24 mouse cellular contexts compared by ENCODE assay signal in the genomic region with DNA sequence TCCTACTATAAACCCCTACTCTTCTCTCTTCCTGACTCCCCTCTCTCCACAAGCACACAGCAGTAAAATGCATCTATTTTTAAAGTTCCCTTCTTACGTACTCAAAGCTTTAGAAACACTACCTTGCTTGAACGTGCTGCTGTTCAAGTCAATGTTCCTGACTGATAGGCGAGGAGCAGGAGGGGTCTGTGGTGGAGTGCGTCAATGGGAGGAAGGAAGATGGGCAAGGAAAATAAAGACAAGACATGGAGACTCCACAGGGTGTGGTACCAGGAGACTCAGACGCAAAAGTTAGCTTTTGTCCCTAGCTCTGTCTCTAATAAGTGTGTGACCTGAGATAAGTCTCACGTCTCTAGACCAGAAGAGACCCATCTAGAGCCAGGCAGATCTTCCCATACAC.
A peak's percentile ranks its signal among the peaks of the same experiment; 100 is the strongest.
DNase-seq lines count a peak whose midpoint lies in the region; ATAC-seq lines count a peak whose summit lies in the region.
"Had no signal": no experiment of that assay in that cellular context is flagged by ENCODE, and none has a peak within 500 bp of the region (broad histone marks: within the 10 kb centered on the region; RNA-seq: fewer than 3 reads in every experiment).

No protein-coding gene starts in this region.

- no peak for ATAC-seq in neural tube, embryonic 15.5 days (ENCODE audit: low FRiP score)
- ATAC-seq: activated CD4-positive, CD25-positive, alpha-beta regulatory T cell, adult 4 months; CD4-positive, CD25-positive, alpha-beta regulatory T cell, adult 4 months; forebrain, embryonic 13.5 days; forebrain, embryonic 15.5 days; Patski had no signal

- H3K9me3 ChIP-seq in neural tube, embryonic 15.5 days (replicated peaks): no peaks in the 10 kb centered on the region
- H3K9me3 ChIP-seq: embryonic facial prominence, embryonic 10.5 days; embryonic facial prominence, embryonic 12.5 days; forebrain, embryonic 13.5 days; forebrain, embryonic 15.5 days had no signal

- H3K9ac ChIP-seq in neural tube, embryonic 15.5 days (replicated peaks): no peak overlapping the region
- H3K9ac ChIP-seq: embryonic facial prominence, embryonic 12.5 days; forebrain, embryonic 13.5 days; forebrain, embryonic 15.5 days had no signal

- H3K4me1 ChIP-seq in neural tube, embryonic 15.5 days: no peaks in the 10 kb centered on the region
- H3K4me1 ChIP-seq: embryonic facial prominence, embryonic 10.5 days; embryonic facial prominence, embryonic 12.5 days; forebrain, embryonic 13.5 days; forebrain, embryonic 15.5 days had no signal

- no peaks in the 10 kb centered on the region for H3K27me3 ChIP-seq in neural tube, embryonic 15.5 days (replicated peaks)
- H3K27me3 ChIP-seq: CH12.LX; embryonic facial prominence, embryonic 12.5 days; forebrain, embryonic 13.5 days; forebrain, embryonic 15.5 days; Patski had no signal

- WGBS in neural tube, embryonic 15.5 days: 76% methylated on average over 6 of the region's 6 CpGs

- no peak overlapping the region for H3K4me2 ChIP-seq in neural tube, embryonic 15.5 days
- H3K4me2 ChIP-seq: embryonic facial prominence, embryonic 12.5 days; forebrain, embryonic 13.5 days; forebrain, embryonic 15.5 days had no signal

- peak; percentile 56 for DNase-seq in heart, adult 11 months
- DNase-seq in heart, postnatal 36 days: no peak
- DNase-seq in lung, postnatal 10 days: peak; percentile 12
- no peak for DNase-seq in lung, postnatal 14 days
- DNase-seq in lung, postnatal 36 days: peak; percentile 50
- DNase-seq: adrenal gland, adult 8-10 months; adrenal gland, postnatal 14 days; adrenal gland, postnatal 36 days; B cell, adult 2 months; cerebellum, adult 11-12 months; cerebellum, adult 2 months; cerebellum, adult 9-10 months; cerebellum, postnatal 10 days; cerebellum, postnatal 25 days had no signal

- H3K27ac ChIP-seq in neural tube, embryonic 15.5 days (replicated peaks): no peak overlapping the region
- H3K27ac ChIP-seq: embryonic facial prominence, embryonic 10.5 days; embryonic facial prominence, embryonic 12.5 days; forebrain, embryonic 13.5 days; forebrain, embryonic 15.5 days had no signal

- H3K36me3 ChIP-seq in neural tube, embryonic 15.5 days: no peaks in the 10 kb centered on the region
- H3K36me3 ChIP-seq: embryonic facial prominence, embryonic 10.5 days; embryonic facial prominence, embryonic 12.5 days; forebrain, embryonic 15.5 days; G1E had no signal

- intact Hi-C loops in heart, postnatal 36 days (cut with DNase I): no loop called here

- no peak overlapping the region for H3K4me3 ChIP-seq in neural tube, embryonic 15.5 days (replicated peaks)
- H3K4me3 ChIP-seq: embryonic facial prominence, embryonic 10.5 days; embryonic facial prominence, embryonic 12.5 days; forebrain, embryonic 13.5 days; forebrain, embryonic 15.5 days had no signal

Comparison
In these comparisons a context has a peak if more than half of its experiments do, and no peak if none do; other contexts are left out.
1. DNase-seq: peak in heart, adult 11 months (single experiment), lung, postnatal 10 days (single experiment) and lung, postnatal 36 days (single experiment); none in heart, postnatal 36 days (0 of 2) and lung, postnatal 14 days (single experiment).